Mouse (Mus musculus) pancreas, adult 10 weeks (tissue): Measurements from ENCODE around the gene Ifngr2. TPM values are rescaled to one million over a fixed set of nuclear protein-coding genes. Genes with fewer than 3 reads are reported as not detected.

Source experiments
- polyA plus RNA-seq: library from polyadenylated mRNA; stranded (reverse); fragments of 350-450 nt; fragmentation: Illumina TruSeq; extraction: RNeasy Lipid Tissue Mini Kit (QIAGEN cat#74804); gene quantifications from one replicate; pipeline ENCODE4 v1.2.3, GENCODE M21; 2015; ENCODE audit warnings: low read depth, low replicate concordance; ENCODE audit not compliant: insufficient read depth

Ifngr2 gene
- polyA plus RNA-seq = 4.6 TPM

DNA sequence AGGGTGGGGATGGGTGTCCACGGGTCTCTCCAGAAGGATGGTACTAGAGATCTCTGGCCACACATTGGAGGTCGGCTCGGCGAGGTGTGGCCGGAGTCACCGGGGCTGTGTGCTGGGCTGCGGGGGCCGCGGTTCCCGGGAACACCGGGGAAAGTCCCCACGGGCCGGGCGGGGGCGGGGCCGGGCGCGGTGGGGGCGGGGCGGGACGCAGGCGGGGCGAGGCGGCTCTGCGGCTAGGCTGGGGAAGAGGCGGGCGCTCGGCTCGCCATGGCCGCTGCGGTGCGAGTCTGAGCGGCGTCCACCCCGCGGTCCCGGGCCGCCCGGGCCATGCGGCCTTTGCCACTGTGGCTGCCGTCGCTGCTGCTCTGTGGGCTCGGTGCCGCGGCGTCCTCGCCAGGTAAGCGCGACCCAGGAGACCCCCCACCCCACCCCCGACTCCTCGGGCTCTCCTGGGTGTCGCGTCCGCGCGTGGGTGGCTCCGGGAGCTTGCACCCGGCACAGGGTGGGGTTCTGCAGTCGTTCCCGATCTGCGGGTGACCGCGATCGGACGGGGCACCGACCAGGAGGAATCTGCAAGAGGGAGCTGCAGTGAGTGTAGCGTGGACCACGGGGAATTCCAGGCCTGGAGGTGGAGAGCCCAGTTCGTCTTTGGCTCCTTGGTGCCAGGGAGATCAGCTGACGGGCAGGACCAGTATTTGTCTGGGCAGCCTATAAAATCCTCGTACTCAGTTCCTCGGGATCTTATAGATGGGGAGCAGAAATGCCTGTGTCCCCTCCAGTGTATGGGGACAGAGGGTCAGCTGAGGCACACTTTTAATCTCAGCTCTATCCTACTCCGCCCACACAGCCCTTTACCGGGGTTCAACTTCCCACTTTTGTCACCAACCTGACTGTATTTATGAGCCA, at the start of gene Ifngr2:
TSS of gene Ifngr2 (plus strand) at position 237 of the 906 bp plus-strand sequence.

GRCm38 (mm10) chr16:91597672-91598010, 50.8 kb downstream of the Ifngr2 start, which contains the start of gene Tmem50b:
TSS of gene Tmem50b (minus strand) at chr16:91597800.

Other genes with a start within 250 kb of the Ifngr2 start
- 15.7 TPM for gene Ifnar2, start 174.3 kb upstream of the Ifngr2 start, polyA plus RNA-seq
- gene Gm21970, start 155.4 kb upstream of the Ifngr2 start, polyA plus RNA-seq = not detected
- gene Il10rb, start 140.9 kb upstream of the Ifngr2 start, polyA plus RNA-seq = 22.9 TPM
- gene Ifnar1, start 61.8 kb upstream of the Ifngr2 start, polyA plus RNA-seq = 8.4 TPM
- 8.7 TPM for gene Tmem50b, start 50.7 kb downstream of the Ifngr2 start, polyA plus RNA-seq
- 1.2 TPM for gene Dnajc28, start 72.0 kb downstream of the Ifngr2 start, polyA plus RNA-seq
- 19.9 TPM for gene Gart, start 99.9 kb downstream of the Ifngr2 start, polyA plus RNA-seq
- gene Son, start 100.4 kb downstream of the Ifngr2 start, polyA plus RNA-seq = 133 TPM
- 2.6 TPM for gene Donson, start 141.7 kb downstream of the Ifngr2 start, polyA plus RNA-seq
- gene Cryzl1, start 181.9 kb downstream of the Ifngr2 start, polyA plus RNA-seq = 8.8 TPM
- gene Itsn1, start 182.2 kb downstream of the Ifngr2 start, polyA plus RNA-seq = 6.4 TPM